Mouse (Mus musculus): ENCODE measurements around the gene Zfp53.
A peak's percentile ranks its signal among the peaks of the same experiment; 100 is the strongest.

The Zfp53 gene

GRCm38 (mm10) chr17:21526270-21526669, 37.5 kb downstream of the Zfp53 start:
- DNase-seq (ENCODE audit: low read depth, low spot score), result no peak

GRCm38 (mm10) chr17:21530645-21531330, 42.0 kb downstream of the Zfp53 start:
- no peak for DNase-seq (ENCODE audit: low read depth, low spot score)

GRCm38 (mm10) chr17:21531621-21532020, 42.8 kb downstream of the Zfp53 start:
- no peak for DNase-seq (ENCODE audit: low read depth, low spot score)

- no peak for DNase-seq (ENCODE audit: low read depth, low spot score)
These were observed 43.5 kb downstream of the Zfp53 start for GRCm38 (mm10) chr17:21532101-21532951.

- no peak for DNase-seq (ENCODE audit: low read depth, low spot score)
These were observed 45.2 kb downstream of the Zfp53 start for GRCm38 (mm10) chr17:21533961-21534360.

GRCm38 (mm10) chr17:21534460-21535095, 45.8 kb downstream of the Zfp53 start:
- peak; percentile 55 for DNase-seq (ENCODE audit: low read depth, low spot score)

- DNase-seq (ENCODE audit: low read depth, low spot score), result no peak
These were observed 46.6 kb downstream of the Zfp53 start, which contains the start of gene Zfp52 for GRCm38 (mm10) chr17:21535096-21536001. Gene Zfp52, plus strand, starts transcription at chr17:21535539.

GRCm38 (mm10) chr17:21536096-21536495, 47.3 kb downstream of the Zfp53 start:
- DNase-seq (ENCODE audit: low read depth, low spot score), result no peak

- no peak for DNase-seq (ENCODE audit: low read depth, low spot score)
These were observed 47.9 kb downstream of the Zfp53 start for GRCm38 (mm10) chr17:21536676-21537075.

GRCm38 (mm10) chr17:21557831-21558230, 69.0 kb downstream of the Zfp53 start:
- no peak for DNase-seq (ENCODE audit: low read depth, low spot score)

Measured in c-Kit-negative CD71-positive TER-119-positive erythroid progenitor cells, embryonic 14.5 days (primary cell).